Mouse (Mus musculus) liver, adult 2 months (tissue): Measurements from ENCODE around the gene Cacng1.

Experiments used
- CTCF ChIP-seq: fragments of 200-500 bp; IDR thresholded peaks from 2 replicates; pipeline ENCODE4 v1.5.1; 2011; ENCODE audit warnings: low read depth, low read length, control low read depth
- POLR2A ChIP-seq: fragments of 200-500 bp; IDR thresholded peaks from 2 replicates; pipeline ENCODE4 v1.6.1; 2011; ENCODE audit warnings: low read length, control low read depth; ENCODE audit not compliant: insufficient read depth; ENCODE audit errors: extremely low read depth

DNA sequence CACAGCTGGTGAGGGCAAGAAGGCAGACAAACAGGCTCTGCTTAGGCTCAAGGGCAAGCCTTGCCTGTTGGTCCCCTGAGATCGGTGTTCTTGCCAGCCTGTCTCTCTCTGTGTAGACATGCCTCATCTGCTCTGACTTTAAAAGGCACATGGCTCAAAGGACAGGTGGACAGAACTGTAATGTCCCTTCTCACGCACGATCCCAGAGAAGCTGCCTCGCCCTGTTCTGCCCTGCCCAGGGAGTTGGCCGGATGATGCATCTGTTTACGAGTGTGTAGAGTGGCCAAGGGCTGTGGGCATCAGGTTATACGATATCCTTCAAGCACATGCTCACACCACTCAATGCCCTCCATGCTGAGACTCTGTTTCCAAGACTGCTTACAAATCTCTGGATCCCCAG is 2.0 kb downstream of the Cacng1 start:
- TF ChIP-seq CTCF (no peak), POLR2A (no peak)
